Mouse (Mus musculus) hindbrain, embryonic 12.5 days (tissue): ENCODE data around the gene Prkcd. TPM values are rescaled to one million over a fixed set of nuclear protein-coding genes. Genes with fewer than 3 reads are reported as not detected.

Experiments used
- ATAC-seq: fragments of 200-750 bp; cut with Nextera tagmentation; 2 replicates; pipeline ENCODE4 v1.8.0; 2017; ENCODE audit warnings: moderate TSS enrichment; ENCODE audit not compliant: low FRiP score
- H3K27ac ChIP-seq: fragments of 300-500 bp; sonication (generic); 2 replicates; pipeline ENCODE4 v1.5.1; 2016; ENCODE audit warnings: mild to moderate bottlenecking
- H3K27me3 ChIP-seq: fragments of 300-500 bp; sonication (generic); 2 replicates; pipeline ENCODE4 v1.6.1; 2016; ENCODE audit warnings: mild to moderate bottlenecking
- H3K36me3 ChIP-seq: fragments of 300-500 bp; sonication (generic); 2 replicates; pipeline ENCODE4 v1.6.1; 2016; ENCODE audit warnings: mild to moderate bottlenecking
- H3K4me1 ChIP-seq: fragments of 300-500 bp; sonication (generic); 2 replicates; pipeline ENCODE4 v1.6.1; 2016
- H3K4me2 ChIP-seq: fragments of 300-500 bp; sonication (generic); replicated peaks from 2 replicates; pipeline ENCODE4 v1.6.1; 2016; ENCODE audit warnings: mild to moderate bottlenecking
- H3K4me3 ChIP-seq: fragments of 300-500 bp; sonication (generic); 2 replicates; pipeline ENCODE4 v1.5.1; 2016; ENCODE audit warnings: mild to moderate bottlenecking
- H3K9ac ChIP-seq: fragments of 300-500 bp; sonication (generic); 2 replicates; pipeline ENCODE4 v1.6.1; 2016; ENCODE audit warnings: mild to moderate bottlenecking, moderate library complexity
- H3K9me3 ChIP-seq: fragments of 300-500 bp; sonication (generic); replicated peaks from 2 replicates; pipeline ENCODE4 v1.6.1; 2016; ENCODE audit warnings: mild to moderate bottlenecking
- WGBS: fragments of 180-500 bp; shearing (Covaris S2); methylation state at CpG from one replicate; pipeline ENCODE4 v1.1.7; 2016; 5-methylcytosine and 5-hydroxymethylcytosine counted together
- polyA plus RNA-seq: library from polyadenylated mRNA; unstranded; fragments of >200 nt; fragmentation: Nextera tagmentation; extraction: Ambion mirVana; gene quantifications from 2 replicates; pipeline ENCODE4 v1.2.1, GENCODE M21; 2016

Gene Prkcd
- polyA plus RNA-seq, 1 experiment from 2014 or later = 44.2 TPM

GRCm38 (mm10) chr14:30616751-30617150 lies 9.3 kb downstream of the Prkcd start:
- Histone ChIP-seq H3K36me3 (no peaks in the 10 kb centered on the region), H3K27ac (no peak overlapping the region), H3K27me3 (no peaks in the 10 kb centered on the region), H3K9me3 (no peaks in the 10 kb centered on the region), H3K4me2 (no peak overlapping the region), H3K9ac (no peak overlapping the region), H3K4me1 (peaks cover 4% of the 10 kb centered on the region; the same call in 1 of the 2 replicates), H3K4me3 (no peak overlapping the region)
- WGBS = 90% methylated on average over 2 of the region's 2 CpGs
- no peak for ATAC-seq

- peaks cover 4% of the 10 kb centered on the region; the same call in 1 of the 2 replicates for H3K4me1 ChIP-seq
- H3K27ac ChIP-seq = no peak overlapping the region
- WGBS = 79% methylated on average over 2 of the region's 2 CpGs
- no peaks in the 10 kb centered on the region for H3K9me3 ChIP-seq
- no peak overlapping the region for H3K4me2 ChIP-seq
- no peak for ATAC-seq
- H3K36me3 ChIP-seq = 0 out of 2 replicates have a peak, but pooled peaks cover 5% of the 10 kb centered on the region
- H3K4me3 ChIP-seq = no peak overlapping the region
- H3K27me3 ChIP-seq = no peaks in the 10 kb centered on the region
- H3K9ac ChIP-seq = no peak overlapping the region
Observed at GRCm38 (mm10) chr14:30612962-30613715, 12.9 kb downstream of the Prkcd start.

GRCm38 (mm10) chr14:30612523-30612922 lies 13.5 kb downstream of the Prkcd start:
- ATAC-seq = peak; percentile 41; the same call in 1 of the 2 replicates
- 13% methylated on average over 7 of the region's 7 CpGs for WGBS
- peaks cover 4% of the 10 kb centered on the region; the same call in 1 of the 2 replicates for H3K4me1 ChIP-seq

GRCm38 (mm10) chr14:30610940-30611339 lies 15.1 kb downstream of the Prkcd start:
- peak overlapping the region; percentile 25; the same call in 1 of the 2 replicates for H3K9ac ChIP-seq
- no peak overlapping the region for H3K27ac ChIP-seq
- no peaks in the 10 kb centered on the region for H3K9me3 ChIP-seq
- no peak overlapping the region for H3K4me3 ChIP-seq
- H3K36me3 ChIP-seq = 0 out of 2 replicates have a peak, but pooled peaks cover 5% of the 10 kb centered on the region
- no peak for ATAC-seq
- no peak overlapping the region for H3K4me2 ChIP-seq
- H3K4me1 ChIP-seq = peaks cover 4% of the 10 kb centered on the region; the same call in 1 of the 2 replicates
- 91% methylated on average over 3 of the region's 3 CpGs for WGBS
- H3K27me3 ChIP-seq = no peaks in the 10 kb centered on the region

More at GRCm38 (mm10) chr14:30612523-30612922, 13.5 kb downstream of the Prkcd start:
- no peak overlapping the region for H3K27ac ChIP-seq
- no peaks in the 10 kb centered on the region for H3K27me3 ChIP-seq
- no peaks in the 10 kb centered on the region for H3K9me3 ChIP-seq
- H3K36me3 ChIP-seq = 0 out of 2 replicates have a peak, but pooled peaks cover 5% of the 10 kb centered on the region
- H3K4me3 ChIP-seq = no peak overlapping the region
- no peak overlapping the region for H3K4me2 ChIP-seq
- no peak overlapping the region for H3K9ac ChIP-seq

- H3K9me3 ChIP-seq = no peaks in the 10 kb centered on the region
- peaks cover 4% of the 10 kb centered on the region; the same call in 1 of the 2 replicates for H3K4me1 ChIP-seq
- no peak for ATAC-seq
- WGBS = 71% methylated on average over 2 of the region's 2 CpGs
- no peaks in the 10 kb centered on the region for H3K27me3 ChIP-seq
- no peak overlapping the region for H3K4me3 ChIP-seq
- H3K9ac ChIP-seq = no peak overlapping the region
- no peak overlapping the region for H3K27ac ChIP-seq
- H3K4me2 ChIP-seq = no peak overlapping the region
- 0 out of 2 replicates have a peak, but pooled peaks cover 5% of the 10 kb centered on the region for H3K36me3 ChIP-seq
Observed at GRCm38 (mm10) chr14:30610304-30610703, 15.7 kb downstream of the Prkcd start.

- 0 out of 2 replicates have a peak, but pooled peaks cover 5% of the 10 kb centered on the region for H3K36me3 ChIP-seq
- ATAC-seq = no peak
- no peak overlapping the region for H3K27ac ChIP-seq
- H3K9me3 ChIP-seq = no peaks in the 10 kb centered on the region
- no peak overlapping the region for H3K4me3 ChIP-seq
- WGBS = 87% methylated on average over 3 of the region's 3 CpGs
- no peak overlapping the region for H3K9ac ChIP-seq
- peaks cover 4% of the 10 kb centered on the region; the same call in 1 of the 2 replicates for H3K4me1 ChIP-seq
- H3K4me2 ChIP-seq = no peak overlapping the region
- H3K27me3 ChIP-seq = no peaks in the 10 kb centered on the region
Observed at GRCm38 (mm10) chr14:30609499-30609898, 16.5 kb downstream of the Prkcd start.

- ATAC-seq = no peak
- 91% methylated on average over 6 of the region's 6 CpGs for WGBS
- no peak overlapping the region for H3K9ac ChIP-seq
- H3K27me3 ChIP-seq = no peaks in the 10 kb centered on the region
- H3K36me3 ChIP-seq = 0 out of 2 replicates have a peak, but pooled peaks cover 5% of the 10 kb centered on the region
- no peak overlapping the region for H3K27ac ChIP-seq
- H3K4me3 ChIP-seq = no peak overlapping the region
- H3K4me2 ChIP-seq = no peak overlapping the region
- peaks cover 4% of the 10 kb centered on the region; the same call in 1 of the 2 replicates for H3K4me1 ChIP-seq
- no peaks in the 10 kb centered on the region for H3K9me3 ChIP-seq
Observed at GRCm38 (mm10) chr14:30608176-30608575, 17.8 kb downstream of the Prkcd start.

- Histone ChIP-seq H3K4me2 (no peak overlapping the region), H3K9ac (no peak overlapping the region)
- ATAC-seq = 0 out of 2 replicates have a peak, but pooled peaks have one; percentile 29
Observed at GRCm38 (mm10) chr14:30607696-30608095, 18.3 kb downstream of the Prkcd start.

GRCm38 (mm10) chr14:30606817-30607216 lies 19.2 kb downstream of the Prkcd start:
- Histone ChIP-seq H3K9me3 (no peaks in the 10 kb centered on the region), H3K9ac (no peak overlapping the region), H3K27ac (no peak overlapping the region), H3K4me1 (no peaks in the 10 kb centered on the region), H3K36me3 (0 out of 2 replicates have a peak, but pooled peaks cover 5% of the 10 kb centered on the region), H3K4me3 (no peak overlapping the region), H3K4me2 (no peak overlapping the region), H3K27me3 (no peaks in the 10 kb centered on the region)
- ATAC-seq = no peak
- 89% methylated on average over 5 of the region's 5 CpGs for whole genome bisulfite sequencing

More at GRCm38 (mm10) chr14:30607696-30608095, 18.3 kb downstream of the Prkcd start:
- H3K4me3 ChIP-seq = no peak overlapping the region
- no peaks in the 10 kb centered on the region for H3K27me3 ChIP-seq
- H3K36me3 ChIP-seq = 0 out of 2 replicates have a peak, but pooled peaks cover 5% of the 10 kb centered on the region
- no peak overlapping the region for H3K27ac ChIP-seq
- H3K9me3 ChIP-seq = no peaks in the 10 kb centered on the region
- 70% methylated on average over 4 of the region's 4 CpGs for WGBS
- H3K4me1 ChIP-seq = no peaks in the 10 kb centered on the region

- 85% methylated on average over 2 of the region's 2 CpGs for WGBS
- H3K9ac ChIP-seq = no peak overlapping the region
- no peak overlapping the region for H3K4me3 ChIP-seq
- H3K27me3 ChIP-seq = 0 out of 2 replicates have a peak, but pooled peaks cover under 1% of the 10 kb centered on the region
- no peaks in the 10 kb centered on the region for H3K9me3 ChIP-seq
- ATAC-seq = no peak
- peaks cover 22% of the 10 kb centered on the region for H3K4me1 ChIP-seq
- no peak overlapping the region for H3K4me2 ChIP-seq
- peaks cover 16% of the 10 kb centered on the region for H3K36me3 ChIP-seq
- no peak overlapping the region for H3K27ac ChIP-seq
Observed at GRCm38 (mm10) chr14:30597142-30597541, 28.9 kb downstream of the Prkcd start.

GRCm38 (mm10) chr14:30596407-30596806 lies 29.6 kb downstream of the Prkcd start:
- no peak for ATAC-seq
- WGBS = 91% methylated on average over 3 of the region's 3 CpGs
- Histone ChIP-seq H3K4me2 (no peak overlapping the region), H3K27ac (no peak overlapping the region), H3K9me3 (no peaks in the 10 kb centered on the region), H3K4me1 (peaks cover 22% of the 10 kb centered on the region), H3K4me3 (no peak overlapping the region), H3K9ac (no peak overlapping the region), H3K27me3 (0 out of 2 replicates have a peak, but pooled peaks cover 3% of the 10 kb centered on the region), H3K36me3 (peaks cover 16% of the 10 kb centered on the region)

GRCm38 (mm10) chr14:30595576-30596313 lies 30.3 kb downstream of the Prkcd start:
- 90% methylated on average over 8 of the region's 8 CpGs for WGBS
- Histone ChIP-seq H3K9me3 (no peaks in the 10 kb centered on the region), H3K4me2 (no peak overlapping the region), H3K4me1 (peaks cover 22% of the 10 kb centered on the region), H3K27ac (no peak overlapping the region), H3K36me3 (peaks cover 16% of the 10 kb centered on the region), H3K9ac (no peak overlapping the region), H3K4me3 (no peak overlapping the region), H3K27me3 (0 out of 2 replicates have a peak, but pooled peaks cover 3% of the 10 kb centered on the region)
- ATAC-seq = no peak
